Mouse (Mus musculus): ENCODE results near the gene Asnsd1. TPM values are rescaled to one million over a fixed set of nuclear protein-coding genes. Genes with fewer than 3 reads are reported as not detected.
"Not testable (repeated sequence)": the region's sequence is repeated elsewhere in the genome, so short reads cannot be mapped to it uniquely, and the experiment has no call there.

The Asnsd1 gene
- polyA plus RNA-seq (2011; ENCODE audit: insufficient read depth, insufficient read length, low replicate concordance, missing spikeins), result 27.7 and 45.2 TPM in 2 replicates

GRCm38 (mm10) chr1:53352327-53353261 lies at the start of gene Asnsd1, which contains the start of the genes Asdurf and Gm28551:
TSS of gene Asnsd1 (minus strand) at chr1:53352752.
TSS of gene Asdurf (minus strand) at chr1:53352619.
TSS of gene Gm28551 (minus strand) at chr1:53352667.
- Histone ChIP-seq H3K27ac (ENCODE audit: control insufficient read depth, insufficient read depth, low read depth, low read length, poor library complexity) (peak within 1 kb of the TSS; percentile 89), H3K4me3 (replicated peaks; ENCODE audit: control insufficient read depth, low read depth, low read length) (peak within 1 kb of the TSS; percentile 75), H3K4me1 (ENCODE audit: control insufficient read depth, insufficient read depth, low read length) (no peaks in the 10 kb centered on the region; the same call in 1 of the 2 replicates)
- TF ChIP-seq POLR2A (IDR thresholded peaks at IDR 0.05; ENCODE audit: borderline replicate concordance, control insufficient read depth, low read depth, low read length), result peak; percentile 82; the same call in 1 of the 2 replicates
- no peak for TF ChIP-seq CTCF (IDR thresholded peaks at IDR 0.05; ENCODE audit: control insufficient read depth, insufficient read depth, low read length)
- WGBS, result under 1% methylated on average over 44 of the region's 44 CpGs

GRCm38 (mm10) chr1:53393936-53394760 lies 41.6 kb upstream of the Asnsd1 start:
- H3K4me1 ChIP-seq (ENCODE audit: control insufficient read depth, insufficient read depth, low read length); H3K27ac ChIP-seq (ENCODE audit: control insufficient read depth, insufficient read depth, low read depth, low read length, poor library complexity); H3K4me3 ChIP-seq (replicated peaks; ENCODE audit: control insufficient read depth, low read depth, low read length): not testable (repeated sequence)
- WGBS, result 61% methylated on average over 21 of the region's 21 CpGs

GRCm38 (mm10) chr1:53388762-53389161 lies 36.2 kb upstream of the Asnsd1 start:
- no peak for TF ChIP-seq CTCF (IDR thresholded peaks at IDR 0.05; ENCODE audit: control insufficient read depth, insufficient read depth, low read length)
- no peak for TF ChIP-seq POLR2A (IDR thresholded peaks at IDR 0.05; ENCODE audit: borderline replicate concordance, control insufficient read depth, low read depth, low read length)
- 84% methylated on average over 14 of the region's 14 CpGs for WGBS
- Histone ChIP-seq H3K4me1 (ENCODE audit: control insufficient read depth, insufficient read depth, low read length) (no peaks in the 10 kb centered on the region), H3K27ac (ENCODE audit: control insufficient read depth, insufficient read depth, low read depth, low read length, poor library complexity) (no peak overlapping the region), H3K4me3 (replicated peaks; ENCODE audit: control insufficient read depth, low read depth, low read length) (no peak overlapping the region)

GRCm38 (mm10) chr1:53384085-53384688 lies 31.6 kb upstream of the Asnsd1 start:
- WGBS, result 83% methylated on average over 6 of the region's 6 CpGs
- Histone ChIP-seq H3K27ac (ENCODE audit: control insufficient read depth, insufficient read depth, low read depth, low read length, poor library complexity) (no peak overlapping the region), H3K4me3 (replicated peaks; ENCODE audit: control insufficient read depth, low read depth, low read length) (no peak overlapping the region), H3K4me1 (ENCODE audit: control insufficient read depth, insufficient read depth, low read length) (no peaks in the 10 kb centered on the region)
- TF ChIP-seq CTCF (IDR thresholded peaks at IDR 0.05; ENCODE audit: control insufficient read depth, insufficient read depth, low read length), result no peak
- no peak for TF ChIP-seq POLR2A (IDR thresholded peaks at IDR 0.05; ENCODE audit: borderline replicate concordance, control insufficient read depth, low read depth, low read length)

- Histone ChIP-seq H3K4me1 (ENCODE audit: control insufficient read depth, insufficient read depth, low read length) (no peaks in the 10 kb centered on the region), H3K27ac (ENCODE audit: control insufficient read depth, insufficient read depth, low read depth, low read length, poor library complexity) (no peak overlapping the region), H3K4me3 (replicated peaks; ENCODE audit: control insufficient read depth, low read depth, low read length) (no peak overlapping the region)
- no peak for TF ChIP-seq CTCF (IDR thresholded peaks at IDR 0.05; ENCODE audit: control insufficient read depth, insufficient read depth, low read length)
- 49% methylated on average over 3 of the region's 3 CpGs for WGBS
Observed at GRCm38 (mm10) chr1:53377731-53378130, 25.2 kb upstream of the Asnsd1 start.

- not testable (repeated sequence) for H3K4me3 ChIP-seq (replicated peaks; ENCODE audit: control insufficient read depth, low read depth, low read length); H3K4me1 ChIP-seq (ENCODE audit: control insufficient read depth, insufficient read depth, low read length); H3K27ac ChIP-seq (ENCODE audit: control insufficient read depth, insufficient read depth, low read depth, low read length, poor library complexity)
- WGBS, result 71% methylated on average over 2 of the region's 2 CpGs
Observed at GRCm38 (mm10) chr1:53375965-53376364, 23.4 kb upstream of the Asnsd1 start.

- H3K4me1 ChIP-seq (ENCODE audit: control insufficient read depth, insufficient read depth, low read length), result no peaks in the 10 kb centered on the region
- no peak overlapping the region for H3K27ac ChIP-seq (ENCODE audit: control insufficient read depth, insufficient read depth, low read depth, low read length, poor library complexity)
- no peak overlapping the region for H3K4me3 ChIP-seq (replicated peaks; ENCODE audit: control insufficient read depth, low read depth, low read length)
- TF ChIP-seq POLR2A (IDR thresholded peaks at IDR 0.05; ENCODE audit: borderline replicate concordance, control insufficient read depth, low read depth, low read length), result no peak
- no peak for TF ChIP-seq CTCF (IDR thresholded peaks at IDR 0.05; ENCODE audit: control insufficient read depth, insufficient read depth, low read length)
Observed at GRCm38 (mm10) chr1:53358988-53359387, 6.4 kb upstream of the Asnsd1 start.

GRCm38 (mm10) chr1:53341071-53341470 lies 11.5 kb downstream of the Asnsd1 start:
- Histone ChIP-seq H3K4me1 (ENCODE audit: control insufficient read depth, insufficient read depth, low read length) (no peaks in the 10 kb centered on the region), H3K4me3 (replicated peaks; ENCODE audit: control insufficient read depth, low read depth, low read length) (no peak overlapping the region), H3K27ac (ENCODE audit: control insufficient read depth, insufficient read depth, low read depth, low read length, poor library complexity) (no peak overlapping the region; the same call in 1 of the 2 replicates)
- 65% methylated on average over 2 of the region's 2 CpGs for WGBS
- TF ChIP-seq CTCF (IDR thresholded peaks at IDR 0.05; ENCODE audit: control insufficient read depth, insufficient read depth, low read length) (no peak), POLR2A (IDR thresholded peaks at IDR 0.05; ENCODE audit: borderline replicate concordance, control insufficient read depth, low read depth, low read length) (no peak)

GRCm38 (mm10) chr1:53337403-53337802 lies 15.1 kb downstream of the Asnsd1 start:
- H3K4me3 ChIP-seq (replicated peaks; ENCODE audit: control insufficient read depth, low read depth, low read length); H3K4me1 ChIP-seq (ENCODE audit: control insufficient read depth, insufficient read depth, low read length); H3K27ac ChIP-seq (ENCODE audit: control insufficient read depth, insufficient read depth, low read depth, low read length, poor library complexity): not testable (repeated sequence)
- WGBS, result 53% methylated on average over 2 of the region's 2 CpGs
